Mouse (Mus musculus): ENCODE measurements around the gene Slc39a8. TPM values are rescaled to one million over a fixed set of nuclear protein-coding genes. Genes with fewer than 3 reads are reported as not detected.

Gene Slc39a8
- polyA plus RNA-seq, 1 experiment from 2014 or later, result 16.1 TPM

DNA sequence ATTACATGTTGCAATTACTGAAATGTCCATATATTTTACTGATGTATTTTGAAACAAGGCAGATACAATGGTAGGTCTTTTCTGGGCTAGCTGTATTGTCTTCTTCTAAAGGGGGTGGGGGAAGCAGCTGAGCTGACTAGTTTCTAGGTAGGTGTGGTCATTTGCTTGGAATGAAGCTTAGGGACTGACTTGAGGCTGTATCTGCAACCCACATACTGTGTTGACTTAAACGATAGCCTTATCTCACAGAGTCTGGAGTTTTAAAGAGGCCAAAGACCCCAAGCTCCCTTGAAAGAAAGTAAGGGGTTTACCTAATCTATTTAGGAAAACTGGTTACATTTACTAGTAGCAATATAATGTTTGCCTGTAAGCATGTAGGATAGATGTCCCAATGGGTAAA lies 2.9 kb downstream of the Slc39a8 start:
- H3K9ac ChIP-seq, result no peak overlapping the region
- no peak overlapping the region for H3K4me3 ChIP-seq
- H3K4me2 ChIP-seq (replicated peaks), result no peak overlapping the region
- WGBS, result 74% methylated on average over 1 of the region's 1 CpGs
- peaks cover 13% of the 10 kb centered on the region; the same call in 1 of the 2 replicates for H3K4me1 ChIP-seq
- no peak overlapping the region for H3K27ac ChIP-seq
- no peaks in the 10 kb centered on the region for H3K9me3 ChIP-seq
- ATAC-seq (ENCODE audit: low FRiP score, low read depth), result no peak
- H3K36me3 ChIP-seq, result no peaks in the 10 kb centered on the region
- 0 out of 2 replicates have a peak, but pooled peaks cover 3% of the 10 kb centered on the region for H3K27me3 ChIP-seq (replicated peaks)

DNA sequence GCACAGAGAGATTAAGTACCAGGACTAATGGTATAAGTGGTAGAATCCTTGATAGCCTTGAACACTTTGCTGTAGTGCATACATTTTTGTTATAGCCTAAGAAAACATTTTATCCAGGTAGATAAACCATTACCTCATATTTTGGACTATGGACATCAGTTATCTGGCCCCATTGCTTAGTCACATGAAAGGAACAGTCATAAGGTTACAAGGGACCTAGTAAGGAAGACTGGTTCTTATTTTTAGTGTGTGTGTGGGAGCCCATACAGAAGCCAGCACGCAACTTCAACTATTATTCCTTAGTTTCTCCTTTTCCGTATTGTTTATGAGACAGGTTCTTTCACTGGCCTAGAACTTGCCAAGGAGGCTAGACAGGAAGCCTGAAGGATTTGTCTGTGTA lies 7.4 kb downstream of the Slc39a8 start:
- no peak for ATAC-seq (ENCODE audit: low FRiP score, low read depth)
- no peak overlapping the region for H3K27ac ChIP-seq
- H3K4me1 ChIP-seq, result no peaks in the 10 kb centered on the region
- H3K9ac ChIP-seq, result no peak overlapping the region
- 97% methylated on average over 2 of the region's 2 CpGs for WGBS
- no peak overlapping the region for H3K4me2 ChIP-seq (replicated peaks)
- H3K27me3 ChIP-seq (replicated peaks), result no peaks in the 10 kb centered on the region
- H3K4me3 ChIP-seq, result no peak overlapping the region
- H3K9me3 ChIP-seq, result no peaks in the 10 kb centered on the region
- H3K36me3 ChIP-seq, result no peaks in the 10 kb centered on the region

DNA sequence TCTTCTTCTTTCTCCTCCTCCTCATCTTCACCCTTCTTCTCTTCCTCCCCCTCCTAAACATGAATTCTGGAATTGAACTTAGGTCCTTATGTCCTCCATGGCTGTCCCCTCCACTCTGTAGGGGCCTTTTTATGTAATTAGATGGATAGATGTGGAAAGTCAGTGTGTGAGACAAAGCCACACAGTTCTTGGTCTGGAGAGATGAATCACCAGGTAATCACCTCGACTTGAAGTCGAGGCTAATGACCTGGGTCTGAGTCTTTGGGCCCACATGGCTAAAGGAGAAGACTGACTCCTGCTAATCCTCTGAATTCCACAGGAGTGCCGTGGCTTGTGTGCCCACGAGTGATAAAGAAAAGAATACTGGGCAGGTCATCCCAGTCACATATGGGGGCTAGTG lies 7.8 kb downstream of the Slc39a8 start:
- Histone ChIP-seq H3K9me3 (no peaks in the 10 kb centered on the region), H3K4me1 (no peaks in the 10 kb centered on the region), H3K27me3 (replicated peaks) (no peaks in the 10 kb centered on the region), H3K4me3 (no peak overlapping the region), H3K9ac (no peak overlapping the region), H3K36me3 (no peaks in the 10 kb centered on the region), H3K27ac (no peak overlapping the region), H3K4me2 (replicated peaks) (no peak overlapping the region)
- ATAC-seq (ENCODE audit: low FRiP score, low read depth), result no peak
- WGBS, result 81% methylated on average over 4 of the region's 4 CpGs

DNA sequence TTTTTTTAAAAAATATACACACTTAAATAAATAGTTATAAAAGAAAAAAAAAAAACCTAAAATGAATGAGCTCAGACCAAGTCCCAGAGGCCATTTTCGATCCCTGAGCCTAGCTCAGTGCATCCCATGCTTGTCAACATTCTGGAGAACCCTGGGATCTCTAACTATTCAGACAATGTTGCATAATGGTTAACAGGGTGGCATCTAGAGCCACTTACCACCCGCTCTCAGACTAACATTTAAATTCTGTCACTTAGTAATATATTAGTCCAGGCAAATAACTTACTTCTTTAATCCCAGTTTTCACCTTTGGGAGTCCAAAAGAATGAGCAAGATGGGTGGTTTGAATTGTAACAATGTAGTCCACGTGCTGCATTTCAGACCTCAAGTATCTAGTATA lies 9.9 kb downstream of the Slc39a8 start:
- Histone ChIP-seq H3K27ac (no peak overlapping the region), H3K36me3 (no peaks in the 10 kb centered on the region), H3K4me1 (no peaks in the 10 kb centered on the region), H3K4me2 (replicated peaks) (no peak overlapping the region), H3K4me3 (no peak overlapping the region), H3K9me3 (no peaks in the 10 kb centered on the region), H3K27me3 (replicated peaks) (no peaks in the 10 kb centered on the region), H3K9ac (no peak overlapping the region)
- ATAC-seq (ENCODE audit: low FRiP score, low read depth), result no peak
- 88% methylated on average over 3 of the region's 3 CpGs for whole genome bisulfite sequencing

DNA sequence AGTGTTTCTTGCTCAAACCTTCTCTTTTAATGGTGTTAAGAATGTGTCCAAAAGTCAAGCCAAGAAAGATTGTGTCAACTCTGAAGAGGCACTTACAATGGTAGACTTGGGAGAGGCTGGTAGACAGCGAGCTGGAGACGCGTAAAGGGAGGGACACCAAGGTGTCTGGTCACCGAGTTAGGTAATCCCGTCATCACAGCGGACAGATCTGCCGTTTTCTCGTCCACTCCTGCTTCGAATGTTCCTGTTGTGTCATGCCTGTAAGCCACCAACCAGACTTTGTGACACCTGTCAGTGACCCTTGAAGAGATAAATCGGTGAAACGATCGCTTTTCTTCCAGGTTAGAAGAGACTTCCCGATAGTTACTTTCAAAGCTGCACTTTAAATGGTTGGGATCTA lies 14.5 kb downstream of the Slc39a8 start:
- no peak overlapping the region for H3K9ac ChIP-seq
- H3K27ac ChIP-seq, result no peak overlapping the region
- H3K4me2 ChIP-seq (replicated peaks), result no peak overlapping the region
- no peaks in the 10 kb centered on the region for H3K27me3 ChIP-seq (replicated peaks)
- H3K36me3 ChIP-seq, result no peaks in the 10 kb centered on the region
- no peaks in the 10 kb centered on the region for H3K9me3 ChIP-seq
- no peaks in the 10 kb centered on the region for H3K4me1 ChIP-seq
- no peak overlapping the region for H3K4me3 ChIP-seq
- WGBS, result 94% methylated on average over 13 of the region's 13 CpGs
- no peak for ATAC-seq (ENCODE audit: low FRiP score, low read depth)

DNA sequence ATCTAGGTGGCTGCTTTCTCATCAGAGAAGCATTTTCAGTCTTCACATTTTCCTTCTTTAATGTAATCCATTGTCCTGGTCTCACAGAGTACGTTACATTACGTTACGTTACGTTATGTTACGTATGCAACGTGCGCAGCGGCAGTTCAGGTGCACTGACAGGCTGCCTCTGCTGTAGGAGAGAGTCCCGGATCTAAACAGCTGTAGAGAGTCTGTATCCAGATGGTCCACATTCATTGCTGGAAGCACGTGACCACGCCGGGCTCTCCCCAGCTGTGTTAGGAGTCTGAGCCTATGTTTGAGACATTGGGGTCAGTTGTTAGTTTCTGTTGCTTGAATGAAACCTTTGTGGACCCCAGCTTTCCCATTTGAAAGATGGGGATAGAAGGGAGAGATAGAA lies 15.1 kb downstream of the Slc39a8 start:
- no peaks in the 10 kb centered on the region for H3K27me3 ChIP-seq (replicated peaks)
- 81% methylated on average over 12 of the region's 12 CpGs for WGBS

DNA sequence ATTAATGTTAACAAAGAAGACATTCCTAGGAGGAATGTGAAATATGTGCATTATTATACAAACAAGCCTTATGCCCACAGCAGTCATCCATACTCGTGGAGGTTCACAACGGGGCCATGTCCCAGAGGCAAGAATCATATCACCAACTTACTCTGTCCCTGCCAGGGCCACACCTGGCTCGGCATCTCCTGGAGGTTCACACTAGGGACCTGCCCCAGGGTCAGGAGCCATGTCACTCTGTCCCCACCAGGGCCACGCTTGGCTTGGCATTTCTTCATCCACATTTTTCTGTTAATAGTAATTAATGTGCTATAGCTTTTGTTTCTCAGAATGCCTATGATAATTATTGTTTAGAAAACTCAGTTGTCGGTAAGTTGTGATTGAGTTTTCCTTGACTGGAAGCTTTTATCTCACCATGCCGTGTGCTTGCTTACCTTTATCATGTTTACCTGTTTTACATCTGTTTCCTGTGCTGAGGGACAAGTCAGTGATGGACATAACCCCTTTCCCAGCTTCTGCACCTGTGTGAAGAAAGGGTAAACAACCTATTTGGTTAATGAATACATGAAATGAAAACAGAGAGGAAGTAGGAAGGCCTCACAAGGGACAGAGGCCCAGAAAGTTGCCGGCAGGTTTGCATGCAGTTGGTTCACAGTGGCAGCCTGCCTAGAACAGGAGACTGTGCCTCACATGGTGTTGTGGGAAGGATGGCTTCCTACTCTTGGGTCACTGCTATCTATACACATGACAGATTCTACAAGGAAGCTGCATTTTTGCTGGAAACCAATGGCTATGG lies 16.8 kb downstream of the Slc39a8 start:
- H3K9me3 ChIP-seq, result no peaks in the 10 kb centered on the region
- no peak for ATAC-seq (ENCODE audit: low FRiP score, low read depth)
- no peaks in the 10 kb centered on the region for H3K4me1 ChIP-seq
- 87% methylated on average over 7 of the region's 7 CpGs for WGBS
- H3K27ac ChIP-seq, result no peak overlapping the region
- H3K4me3 ChIP-seq, result no peak overlapping the region
- no peaks in the 10 kb centered on the region for H3K36me3 ChIP-seq
- no peak overlapping the region for H3K9ac ChIP-seq
- H3K27me3 ChIP-seq (replicated peaks), result no peaks in the 10 kb centered on the region
- H3K4me2 ChIP-seq (replicated peaks), result no peak overlapping the region

More for the DNA sequence above, 15.1 kb downstream of the Slc39a8 start:
- H3K9me3 ChIP-seq, result no peaks in the 10 kb centered on the region
- no peak for ATAC-seq (ENCODE audit: low FRiP score, low read depth)
- H3K4me2 ChIP-seq (replicated peaks), result no peak overlapping the region
- no peaks in the 10 kb centered on the region for H3K4me1 ChIP-seq
- H3K36me3 ChIP-seq, result no peaks in the 10 kb centered on the region
- no peak overlapping the region for H3K9ac ChIP-seq
- H3K4me3 ChIP-seq, result no peak overlapping the region
- no peak overlapping the region for H3K27ac ChIP-seq

DNA sequence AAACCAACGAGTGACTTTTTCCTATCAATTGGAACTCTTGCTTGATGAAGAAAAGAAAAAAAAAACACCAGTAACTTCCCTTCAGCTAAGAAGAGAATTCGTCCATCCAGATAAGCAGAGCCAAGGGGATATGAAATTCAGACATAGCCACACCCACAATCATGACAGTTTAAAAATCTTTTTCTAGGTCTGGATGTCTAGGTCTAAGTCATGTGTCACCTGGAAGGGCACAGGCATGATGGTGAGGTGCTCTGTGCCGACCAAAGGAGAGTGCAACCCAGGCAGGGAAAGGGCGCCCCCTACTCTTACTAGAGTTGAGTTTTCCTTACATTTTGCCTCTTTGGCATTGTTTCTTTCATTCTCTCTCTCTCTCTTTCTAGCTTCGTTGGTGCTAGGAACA lies 18.1 kb downstream of the Slc39a8 start:
- WGBS, result 76% methylated on average over 5 of the region's 5 CpGs
- H3K4me1 ChIP-seq, result no peaks in the 10 kb centered on the region
- no peak for ATAC-seq (ENCODE audit: low FRiP score, low read depth)
- no peaks in the 10 kb centered on the region for H3K36me3 ChIP-seq
- H3K27me3 ChIP-seq (replicated peaks), result no peaks in the 10 kb centered on the region
- H3K9ac ChIP-seq, result no peak overlapping the region
- no peak overlapping the region for H3K4me3 ChIP-seq
- H3K27ac ChIP-seq, result no peak overlapping the region
- H3K4me2 ChIP-seq (replicated peaks), result no peak overlapping the region
- H3K9me3 ChIP-seq, result no peaks in the 10 kb centered on the region

DNA sequence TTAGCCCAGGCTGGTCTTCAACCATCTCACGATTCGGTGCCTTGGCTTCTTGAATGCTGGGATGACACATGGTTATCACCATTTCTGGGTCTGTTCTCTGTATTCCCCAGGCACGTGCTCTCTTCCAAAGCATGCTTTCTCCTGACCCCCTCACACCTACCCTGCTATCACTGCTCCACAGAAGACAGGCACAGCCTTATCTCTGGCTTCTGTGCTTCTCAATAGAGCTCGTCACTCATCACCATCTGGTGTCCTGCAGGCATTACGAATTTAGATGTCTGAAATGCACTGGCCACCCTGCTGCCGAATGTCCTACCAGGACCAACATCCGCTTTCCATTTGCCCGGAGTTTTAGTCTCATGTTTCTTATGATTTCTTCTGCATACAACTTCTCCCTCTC lies 18.6 kb downstream of the Slc39a8 start:
- Histone ChIP-seq H3K27me3 (replicated peaks) (no peaks in the 10 kb centered on the region), H3K36me3 (no peaks in the 10 kb centered on the region), H3K27ac (no peak overlapping the region), H3K9me3 (no peaks in the 10 kb centered on the region), H3K4me1 (no peaks in the 10 kb centered on the region), H3K4me2 (replicated peaks) (no peak overlapping the region), H3K9ac (no peak overlapping the region), H3K4me3 (no peak overlapping the region)
- no peak for ATAC-seq (ENCODE audit: low FRiP score, low read depth)
- WGBS, result 89% methylated on average over 8 of the region's 8 CpGs

DNA sequence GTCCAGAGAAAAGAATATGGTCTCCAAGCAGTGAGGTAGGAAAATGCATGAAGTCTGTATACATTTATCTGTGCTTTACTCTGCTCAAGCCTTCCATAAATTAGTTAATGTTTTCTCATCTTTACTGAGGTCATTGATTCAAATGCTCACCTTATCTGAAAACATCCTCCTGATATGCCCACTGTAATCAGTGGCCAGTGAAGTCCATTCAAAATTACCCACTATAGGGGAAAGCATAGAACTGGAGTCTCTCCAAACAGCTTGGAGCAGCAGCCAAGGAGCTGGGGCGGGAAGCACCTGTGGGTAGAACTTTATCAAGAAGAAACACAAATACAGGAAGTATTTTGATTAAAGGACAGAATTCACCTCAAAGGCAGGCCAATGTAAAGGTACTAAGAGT lies 19.8 kb downstream of the Slc39a8 start:
- Histone ChIP-seq H3K4me2 (replicated peaks) (no peak overlapping the region), H3K9me3 (no peaks in the 10 kb centered on the region), H3K27ac (no peak overlapping the region), H3K4me1 (no peaks in the 10 kb centered on the region), H3K9ac (no peak overlapping the region), H3K4me3 (no peak overlapping the region), H3K36me3 (no peaks in the 10 kb centered on the region), H3K27me3 (replicated peaks) (no peaks in the 10 kb centered on the region)
- WGBS, result 91% methylated on average over 1 of the region's 1 CpGs
- no peak for ATAC-seq (ENCODE audit: low FRiP score, low read depth)

DNA sequence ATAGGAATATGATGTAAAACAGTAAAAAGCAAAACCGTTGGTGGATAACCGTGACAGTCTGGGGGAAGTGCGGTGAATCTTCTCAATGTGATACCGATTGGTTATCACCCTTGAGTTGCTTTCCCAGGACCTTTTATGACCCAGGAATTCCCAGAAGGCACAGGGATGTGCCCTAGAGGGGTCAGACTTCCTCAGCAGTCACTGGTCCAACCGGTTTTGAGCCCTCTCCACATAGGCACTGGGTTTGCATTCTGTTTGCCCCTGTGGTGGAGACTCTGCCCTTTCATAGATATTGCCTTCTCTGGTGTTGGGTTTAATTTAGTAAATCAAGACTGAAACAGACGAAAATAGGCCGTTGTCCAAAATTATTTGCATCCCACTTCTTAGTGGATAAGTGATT lies 20.8 kb downstream of the Slc39a8 start:
- no peak for ATAC-seq (ENCODE audit: low FRiP score, low read depth)
- WGBS, result 66% methylated on average over 7 of the region's 7 CpGs

DNA sequence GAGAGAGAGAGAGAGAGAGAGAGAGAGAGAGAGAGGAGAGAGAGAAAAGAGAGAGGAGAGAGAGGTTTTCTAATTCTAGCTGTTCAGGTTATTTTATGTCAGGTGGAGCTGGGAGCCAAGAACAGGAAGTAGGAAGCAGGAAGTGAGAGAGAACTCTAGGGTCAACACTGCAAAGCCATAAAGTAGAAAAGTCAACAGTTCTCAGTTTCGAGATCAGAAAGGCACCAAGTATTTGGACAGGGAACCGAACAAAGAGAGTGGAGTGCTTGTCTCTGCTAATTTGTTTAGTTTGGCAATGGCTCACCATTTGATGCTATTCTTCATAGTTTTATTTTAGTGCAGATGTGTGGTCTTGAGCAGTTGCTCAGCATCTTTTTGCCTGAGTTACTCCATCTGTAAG lies 26.5 kb downstream of the Slc39a8 start:
- Histone ChIP-seq H3K27ac (no peak overlapping the region), H3K9ac (no peak overlapping the region), H3K4me2 (replicated peaks) (no peak overlapping the region), H3K4me1 (no peaks in the 10 kb centered on the region), H3K27me3 (replicated peaks) (no peaks in the 10 kb centered on the region), H3K4me3 (no peak overlapping the region), H3K9me3 (no peaks in the 10 kb centered on the region), H3K36me3 (no peaks in the 10 kb centered on the region)
- WGBS, result 68% methylated on average over 2 of the region's 2 CpGs
- ATAC-seq (ENCODE audit: low FRiP score, low read depth), result no peak

More for the DNA sequence above, 20.8 kb downstream of the Slc39a8 start:
- no peaks in the 10 kb centered on the region for H3K4me1 ChIP-seq
- H3K4me2 ChIP-seq (replicated peaks), result no peak overlapping the region
- no peaks in the 10 kb centered on the region for H3K9me3 ChIP-seq
- no peaks in the 10 kb centered on the region for H3K36me3 ChIP-seq
- H3K9ac ChIP-seq, result no peak overlapping the region
- no peak overlapping the region for H3K4me3 ChIP-seq
- H3K27me3 ChIP-seq (replicated peaks), result no peaks in the 10 kb centered on the region
- H3K27ac ChIP-seq, result no peak overlapping the region

DNA sequence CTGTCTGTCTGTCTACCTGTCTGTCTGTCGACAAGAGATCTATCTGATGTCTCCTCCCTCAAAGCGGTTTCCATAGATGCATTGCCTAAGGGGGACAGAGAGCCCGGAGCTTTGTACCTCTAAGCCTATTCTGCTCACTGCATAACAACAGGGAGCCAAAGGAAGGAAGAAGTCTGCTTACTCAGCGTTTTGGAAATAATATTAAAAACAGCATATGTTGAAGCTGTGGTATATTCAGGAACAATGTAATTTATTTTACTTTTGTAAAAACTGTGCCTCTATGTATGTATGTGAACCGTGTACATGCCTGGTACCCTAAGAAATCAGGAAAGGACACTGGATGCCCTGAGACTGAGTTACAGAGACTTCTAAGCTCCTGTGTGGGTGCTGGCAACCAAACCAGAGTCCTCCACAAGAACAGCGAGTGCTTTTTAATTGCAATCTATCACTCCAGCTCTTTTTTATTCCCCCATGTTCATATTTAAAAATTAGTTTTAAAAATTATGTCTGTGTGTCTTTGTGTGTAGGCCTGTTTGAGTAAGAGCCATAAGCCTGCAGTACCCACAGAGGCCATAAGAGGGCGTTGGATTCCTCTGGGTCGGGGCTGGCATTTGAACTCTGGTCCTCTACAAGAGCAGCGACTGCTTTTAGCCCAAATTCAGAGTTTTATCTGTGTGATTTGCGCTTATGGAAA lies 28.7 kb downstream of the Slc39a8 start:
- WGBS, result 84% methylated on average over 10 of the region's 10 CpGs
- no peak overlapping the region for H3K4me2 ChIP-seq (replicated peaks)
- H3K36me3 ChIP-seq, result no peaks in the 10 kb centered on the region
- no peak overlapping the region for H3K9ac ChIP-seq
- H3K9me3 ChIP-seq, result no peaks in the 10 kb centered on the region
- no peaks in the 10 kb centered on the region for H3K27me3 ChIP-seq (replicated peaks)
- no peak overlapping the region for H3K27ac ChIP-seq
- ATAC-seq (ENCODE audit: low FRiP score, low read depth), result no peak
- H3K4me1 ChIP-seq, result no peaks in the 10 kb centered on the region
- H3K4me3 ChIP-seq, result no peak overlapping the region

Measured in neural tube, embryonic 12.5 days (tissue).